Mouse (Mus musculus) midbrain, embryonic 10.5 days (tissue): ENCODE measurements around the gene Gm10024. TPM values are rescaled to one million over a fixed set of nuclear protein-coding genes. Genes with fewer than 3 reads are reported as not detected.
"Not testable (repeated sequence)": the region's sequence is repeated elsewhere in the genome, so short reads cannot be mapped to it uniquely, and the experiment has no call there.

ENCODE experiments used
- DNase-seq: peaks from one replicate; pipeline ENCODE4 v3.0.0-alpha.2; 2017; ENCODE audit warnings: low spot score
- H3K27ac ChIP-seq: fragments of 300-500 bp; sonication (generic); replicated peaks from 2 replicates; pipeline ENCODE4 v1.5.1; 2016; ENCODE audit warnings: mild to moderate bottlenecking
- H3K27me3 ChIP-seq: fragments of 300-500 bp; sonication (generic); 2 replicates; pipeline ENCODE4 v1.6.1; 2016; ENCODE audit warnings: low read depth, mild to moderate bottlenecking; ENCODE audit not compliant: poor library complexity, severe bottlenecking
- H3K36me3 ChIP-seq: fragments of 300-500 bp; sonication (generic); 2 replicates; pipeline ENCODE4 v1.6.1; 2016; ENCODE audit warnings: mild to moderate bottlenecking, moderate library complexity
- H3K4me1 ChIP-seq: fragments of 300-500 bp; sonication (generic); 2 replicates; pipeline ENCODE4 v1.6.1; 2016
- H3K4me3 ChIP-seq: fragments of 300-500 bp; sonication (generic); 2 replicates; pipeline ENCODE4 v1.5.1; 2016; ENCODE audit warnings: mild to moderate bottlenecking, moderate library complexity
- H3K9me3 ChIP-seq: fragments of 300-500 bp; sonication (generic); replicated peaks from 2 replicates; pipeline ENCODE4 v1.6.1; 2016; ENCODE audit warnings: mild to moderate bottlenecking
- WGBS: fragments of 180-500 bp; shearing (Covaris S2); methylation state at CpG from one replicate; pipeline ENCODE4 v1.1.7; 2016; 5-methylcytosine and 5-hydroxymethylcytosine counted together
- polyA plus RNA-seq: library from polyadenylated mRNA; unstranded; fragments of >200 nt; fragmentation: Nextera tagmentation; extraction: Ambion mirVana; gene quantifications from 2 replicates; pipeline ENCODE4 v1.2.1, GENCODE M21; 2016

Gm10024 gene
- polyA plus RNA-seq, result not detected in 2 replicates

DNA sequence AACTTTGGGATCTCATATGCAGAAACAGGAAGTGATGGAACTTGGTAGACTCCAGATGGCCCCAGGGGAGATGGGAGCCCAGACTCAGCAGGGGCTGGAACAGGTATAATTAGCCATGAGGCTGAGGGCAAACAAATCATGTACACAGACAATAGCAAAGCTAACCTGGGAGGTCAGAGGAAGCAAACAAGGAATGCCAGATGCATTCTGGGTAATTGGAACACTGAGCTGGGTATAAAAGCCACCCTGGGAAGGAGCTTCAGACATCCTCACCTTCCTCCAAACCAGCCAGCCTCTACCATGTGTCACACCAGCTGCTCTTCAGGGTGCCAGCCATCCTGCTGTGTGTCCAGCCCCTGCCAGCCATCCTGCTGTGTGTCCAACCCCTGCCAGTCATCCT, at the start of gene Gm10024:
Gm10024 (plus strand) TSS at position 301 of the 400 bp plus-strand sequence.
- DNase-seq, H3K4me3 ChIP-seq, H3K4me1 ChIP-seq, H3K27me3 ChIP-seq, H3K9me3 ChIP-seq, H3K36me3 ChIP-seq, H3K27ac ChIP-seq: not testable (repeated sequence)

DNA sequence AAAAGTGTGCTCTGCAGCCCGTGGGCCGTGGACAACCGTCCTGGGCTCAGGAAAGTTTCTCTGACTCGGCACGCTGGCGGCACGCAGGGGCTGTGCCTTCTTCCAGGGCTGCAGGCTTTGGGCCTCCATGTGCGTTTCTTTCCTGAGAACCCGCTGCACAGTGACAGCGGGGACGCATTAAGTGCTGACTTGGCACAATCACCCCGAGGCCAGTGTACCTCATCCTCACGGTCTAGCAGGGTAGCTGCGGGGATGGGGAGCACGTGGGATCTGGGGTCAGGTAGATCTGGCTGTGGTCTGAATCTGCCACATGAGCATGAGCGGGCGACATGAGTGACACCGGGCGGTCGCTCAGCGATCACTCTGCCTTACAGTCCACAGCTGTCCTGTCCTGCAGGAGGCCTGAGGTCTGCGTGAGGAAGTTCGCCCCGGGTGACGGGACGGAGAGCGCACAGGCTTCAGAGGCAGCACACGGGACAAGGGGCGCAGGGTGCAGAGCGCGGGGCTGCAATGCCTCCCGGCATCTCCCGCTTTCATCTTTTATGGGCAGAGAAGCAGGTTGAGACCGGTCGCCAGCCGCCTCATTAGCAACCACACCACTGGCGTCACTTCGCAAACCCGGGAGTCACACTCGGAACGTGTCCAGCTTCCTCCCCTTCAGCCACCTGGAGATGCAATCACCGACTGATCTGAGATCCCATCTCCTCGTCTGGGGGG, 47.1 kb upstream of the Gm10024 start:
- 58% methylated on average over 43 of the region's 43 CpGs for WGBS
- no peaks in the 10 kb centered on the region for H3K27me3 ChIP-seq
- no peaks in the 10 kb centered on the region for H3K4me1 ChIP-seq
- H3K9me3 ChIP-seq, result no peaks in the 10 kb centered on the region; the same call in 1 of the 2 replicates
- H3K4me3 ChIP-seq, result no peak overlapping the region
- no peak for DNase-seq
- no peaks in the 10 kb centered on the region for H3K36me3 ChIP-seq
- no peak overlapping the region for H3K27ac ChIP-seq

DNA sequence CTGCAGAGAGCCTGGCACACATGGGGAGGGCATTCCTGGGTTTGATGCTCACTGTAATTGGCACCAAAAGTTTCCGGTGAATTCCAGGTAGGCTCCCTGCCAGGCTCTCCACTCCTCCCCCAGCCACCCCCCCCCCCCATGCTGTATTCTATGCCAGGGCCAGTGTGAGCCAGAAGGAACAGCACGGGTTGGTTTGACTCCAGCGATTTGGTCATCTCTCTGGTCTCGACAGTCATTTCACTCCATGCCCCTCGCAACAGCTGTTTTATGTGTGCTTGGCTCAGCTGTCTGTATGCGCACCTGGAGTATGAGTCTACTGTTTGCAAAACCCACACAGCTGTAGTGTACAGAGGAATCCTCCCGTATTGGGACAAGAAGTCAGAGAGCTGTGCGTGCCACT, 44.9 kb upstream of the Gm10024 start:
- no peaks in the 10 kb centered on the region for H3K36me3 ChIP-seq
- H3K27me3 ChIP-seq, result no peaks in the 10 kb centered on the region
- H3K27ac ChIP-seq, result no peak overlapping the region
- no peak overlapping the region for H3K4me3 ChIP-seq
- H3K9me3 ChIP-seq, result no peaks in the 10 kb centered on the region; the same call in 1 of the 2 replicates
- 87% methylated on average over 8 of the region's 8 CpGs for WGBS
- no peaks in the 10 kb centered on the region for H3K4me1 ChIP-seq
- no peak for DNase-seq

DNA sequence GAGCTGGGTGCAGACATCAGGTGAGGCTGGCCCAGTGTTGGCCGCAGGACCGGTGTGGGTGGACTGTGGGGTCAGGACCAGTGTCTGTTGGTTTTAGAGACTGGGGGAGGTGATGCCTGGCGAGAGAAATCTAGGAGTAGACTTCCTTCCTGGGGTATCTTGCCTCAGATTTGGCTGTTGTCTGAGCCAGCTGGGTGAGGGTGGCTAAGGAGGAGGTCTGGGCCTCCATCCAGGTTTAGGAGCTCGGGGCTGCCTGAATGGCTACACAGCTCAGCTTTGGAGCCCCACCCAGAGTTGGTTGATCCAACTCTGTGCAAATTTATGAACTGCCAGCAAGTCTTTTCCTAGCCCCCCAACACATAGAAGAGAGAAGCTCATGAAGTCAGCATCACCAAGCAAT, 43.9 kb upstream of the Gm10024 start:
- Histone ChIP-seq H3K4me3 (no peak overlapping the region), H3K27me3 (no peaks in the 10 kb centered on the region), H3K4me1 (no peaks in the 10 kb centered on the region), H3K9me3 (no peaks in the 10 kb centered on the region), H3K27ac (no peak overlapping the region), H3K36me3 (no peaks in the 10 kb centered on the region)
- no peak for DNase-seq
- WGBS, result 87% methylated on average over 4 of the region's 4 CpGs

DNA sequence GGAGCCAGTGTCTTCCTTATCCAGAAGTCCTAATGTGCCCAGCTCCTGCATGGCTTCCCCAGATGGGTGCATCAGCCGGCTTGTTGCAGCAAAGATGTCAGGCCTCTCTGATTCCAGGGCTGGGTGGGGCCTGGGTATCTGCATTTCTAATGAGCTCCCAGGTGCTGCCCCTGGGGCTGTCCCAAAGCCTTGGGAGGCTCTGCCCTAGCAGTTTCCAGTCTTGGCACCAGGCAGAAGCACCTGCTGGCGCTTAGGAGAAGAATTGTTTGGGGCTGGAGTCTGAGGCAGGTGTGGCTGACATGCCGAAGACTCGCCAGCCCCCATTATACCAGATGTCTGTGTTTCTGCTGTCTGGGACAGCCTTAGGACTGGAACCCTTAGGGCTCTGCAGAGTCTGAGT, 40.5 kb upstream of the Gm10024 start:
- Histone ChIP-seq H3K4me1 (peaks cover 11% of the 10 kb centered on the region), H3K36me3 (no peaks in the 10 kb centered on the region), H3K27ac (0 out of 2 replicates have a peak overlapping the region, but pooled peaks have one; percentile 30), H3K27me3 (peaks cover 8% of the 10 kb centered on the region), H3K9me3 (no peaks in the 10 kb centered on the region), H3K4me3 (no peak overlapping the region)
- DNase-seq, result no peak
- 82% methylated on average over 4 of the region's 4 CpGs for WGBS

DNA sequence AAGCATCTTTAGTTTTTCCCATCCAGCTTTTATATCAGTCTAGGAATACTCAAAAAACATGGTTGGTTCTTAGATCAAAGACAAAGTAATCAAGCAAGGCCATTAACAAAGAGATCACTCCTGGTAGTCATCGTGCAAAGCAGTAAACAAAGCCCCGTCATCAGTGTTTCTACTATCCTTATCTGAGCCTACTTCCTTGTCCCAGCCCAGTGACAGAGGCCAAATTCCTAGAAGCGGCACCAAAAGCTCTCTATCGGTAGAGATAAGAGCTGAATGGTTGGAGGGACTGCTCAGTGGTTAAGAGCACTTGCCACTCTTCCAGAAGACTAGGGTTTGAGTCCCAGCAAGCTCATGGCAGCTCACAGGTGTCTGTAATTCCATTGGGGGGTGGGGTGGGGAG, 39.7 kb upstream of the Gm10024 start:
- H3K36me3 ChIP-seq, result no peaks in the 10 kb centered on the region
- WGBS, result 88% methylated on average over 4 of the region's 4 CpGs

DNA sequence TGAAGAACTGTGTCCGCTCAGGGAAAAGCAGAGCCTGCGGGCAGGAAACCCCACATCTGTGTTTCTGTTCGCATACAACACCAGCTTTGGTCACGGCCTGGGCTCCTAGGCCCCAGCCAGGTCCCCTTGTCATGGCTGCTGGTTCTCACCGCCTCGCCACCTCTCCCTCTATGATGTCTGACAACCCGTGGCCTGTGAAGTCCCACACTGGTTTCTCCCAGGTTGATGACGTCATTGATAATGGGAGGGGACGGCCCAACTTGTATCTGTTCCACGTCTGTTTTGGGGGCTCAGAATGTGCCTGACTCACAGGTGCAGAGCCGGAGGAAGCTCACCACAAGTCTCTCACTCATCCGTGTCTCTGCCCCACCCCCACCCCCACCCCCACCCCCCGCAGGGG, 37.5 kb upstream of the Gm10024 start:
- no peak for DNase-seq
- H3K9me3 ChIP-seq, result no peaks in the 10 kb centered on the region
- 64% methylated on average over 13 of the region's 13 CpGs for WGBS
- peaks cover 39% of the 10 kb centered on the region for H3K27me3 ChIP-seq
- H3K4me3 ChIP-seq, result no peak overlapping the region
- H3K4me1 ChIP-seq, result peaks cover 25% of the 10 kb centered on the region
- no peak overlapping the region for H3K27ac ChIP-seq
- no peaks in the 10 kb centered on the region for H3K36me3 ChIP-seq

More for the DNA sequence above, 39.7 kb upstream of the Gm10024 start:
- Histone ChIP-seq H3K9me3 (no peaks in the 10 kb centered on the region), H3K27ac (no peak overlapping the region), H3K27me3 (peaks cover 16% of the 10 kb centered on the region), H3K4me3 (no peak overlapping the region), H3K4me1 (peaks cover 11% of the 10 kb centered on the region)
- DNase-seq, result no peak

DNA sequence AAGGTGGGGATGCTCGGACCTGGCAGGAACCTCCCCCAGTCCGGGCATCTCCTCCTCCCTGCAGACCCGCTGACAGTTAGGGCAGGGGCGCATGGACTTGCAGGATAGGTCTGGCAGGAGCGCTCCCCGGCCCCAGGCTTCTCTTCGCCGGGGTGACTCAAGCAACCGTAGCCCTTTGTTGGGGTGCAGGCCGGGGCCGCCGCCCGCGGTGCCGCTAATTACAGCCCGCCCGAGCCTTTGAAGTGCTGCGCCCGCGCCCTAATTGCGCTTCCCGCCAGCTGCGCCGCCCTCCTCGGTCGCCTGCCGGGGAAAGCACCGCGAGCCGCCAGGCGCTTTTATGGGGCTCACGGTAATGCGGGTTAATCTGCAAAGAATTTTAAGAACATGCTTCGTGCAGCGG, 33.7 kb upstream of the Gm10024 start:
- peaks cover 25% of the 10 kb centered on the region for H3K4me1 ChIP-seq
- peak overlapping the region; percentile 55; the same call in 1 of the 2 replicates for H3K27ac ChIP-seq
- no peaks in the 10 kb centered on the region for H3K9me3 ChIP-seq
- under 1% methylated on average over 35 of the region's 35 CpGs for WGBS
- peak overlapping the region; percentile 56 for H3K4me3 ChIP-seq
- peaks cover 50% of the 10 kb centered on the region for H3K27me3 ChIP-seq
- no peaks in the 10 kb centered on the region for H3K36me3 ChIP-seq
- DNase-seq, result peak; percentile 36

DNA sequence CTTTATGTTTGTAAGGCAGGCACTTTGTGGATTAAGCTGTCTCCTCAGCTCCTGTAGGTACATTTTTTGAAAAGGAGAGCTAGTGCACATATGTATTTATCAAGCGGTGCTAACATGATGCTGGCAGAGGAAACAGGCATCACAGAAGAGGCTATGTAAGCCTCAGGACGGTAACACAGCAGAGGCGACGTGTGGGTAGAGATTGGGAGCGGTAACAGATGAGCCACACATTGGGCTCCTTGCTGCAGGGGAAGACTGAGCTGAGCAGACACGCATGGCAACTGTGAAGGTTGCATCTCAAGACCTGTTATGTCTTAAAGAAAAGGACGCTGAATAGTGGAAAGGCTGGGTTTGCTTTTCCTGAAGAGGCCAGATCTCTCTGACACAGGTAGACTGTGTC, 28.3 kb upstream of the Gm10024 start:
- no peak overlapping the region for H3K4me3 ChIP-seq
- H3K27ac ChIP-seq, result no peak overlapping the region
- DNase-seq, result no peak
- WGBS, result 81% methylated on average over 7 of the region's 7 CpGs
- peaks cover 73% of the 10 kb centered on the region for H3K27me3 ChIP-seq
- H3K9me3 ChIP-seq, result no peaks in the 10 kb centered on the region
- H3K36me3 ChIP-seq, result no peaks in the 10 kb centered on the region
- H3K4me1 ChIP-seq, result peaks cover 28% of the 10 kb centered on the region

DNA sequence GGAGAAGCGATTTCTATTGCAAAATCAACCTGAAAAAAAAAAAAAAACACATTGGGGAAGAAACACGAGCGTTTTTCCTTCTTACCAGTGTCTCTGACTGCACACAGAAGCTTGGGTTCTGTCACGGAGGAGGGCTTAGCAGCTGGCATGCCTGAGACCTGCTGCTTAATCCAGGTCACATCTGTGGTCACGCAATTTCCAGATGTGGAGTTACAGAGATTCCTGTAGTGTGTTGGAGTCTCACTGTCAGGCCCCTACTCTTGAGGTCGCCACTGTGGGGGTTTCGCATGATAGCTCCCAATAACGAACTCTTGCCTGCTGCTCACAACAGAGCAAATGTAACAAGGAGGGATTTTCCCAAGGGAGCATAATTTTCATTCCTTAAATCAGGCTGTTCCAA, 27.1 kb upstream of the Gm10024 start:
- WGBS, result 41% methylated on average over 8 of the region's 8 CpGs
- H3K9me3 ChIP-seq, result no peaks in the 10 kb centered on the region
- H3K36me3 ChIP-seq, result no peaks in the 10 kb centered on the region
- peaks cover 31% of the 10 kb centered on the region for H3K4me1 ChIP-seq
- peaks cover 73% of the 10 kb centered on the region for H3K27me3 ChIP-seq
- H3K4me3 ChIP-seq, result no peak overlapping the region
- no peak for DNase-seq
- H3K27ac ChIP-seq, result no peak overlapping the region

DNA sequence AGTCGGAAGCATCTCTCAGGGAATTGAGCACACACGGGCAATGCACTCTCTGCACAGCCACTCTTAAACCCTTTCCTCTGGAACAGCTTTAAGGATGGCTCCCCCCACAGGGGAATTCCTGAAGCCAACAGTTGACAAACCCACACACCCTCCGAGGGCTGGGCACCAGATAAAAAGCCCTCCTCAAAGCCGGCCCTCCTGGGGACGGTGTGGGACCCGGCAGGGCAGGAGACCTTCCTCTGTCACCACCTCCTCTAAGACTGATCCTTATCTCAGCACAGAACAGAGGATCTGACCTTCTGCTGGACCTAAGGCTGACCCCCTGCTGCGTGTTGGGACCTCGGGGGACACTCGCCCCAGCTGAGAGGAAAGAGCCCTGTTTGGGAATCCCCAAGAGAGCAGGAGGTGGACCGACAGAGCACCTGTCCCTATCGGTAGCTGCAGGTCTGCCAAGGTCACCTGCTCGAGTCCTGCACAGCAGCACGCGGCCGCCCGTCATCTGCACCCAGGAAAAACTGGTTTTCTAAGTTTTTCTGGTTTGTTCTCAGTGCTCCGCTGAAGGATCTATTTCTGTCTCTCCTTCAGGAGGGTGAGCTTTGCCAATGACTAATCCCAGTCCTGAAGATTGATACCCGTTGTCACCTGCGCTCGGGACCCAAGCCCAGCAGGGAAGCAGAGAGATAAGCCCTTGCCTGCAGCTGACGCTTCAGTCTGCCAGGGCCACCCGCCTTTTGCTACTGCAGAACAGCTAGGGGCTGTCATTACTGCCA, 25.2 kb upstream of the Gm10024 start, which contains the start of gene Tspear:
Tspear (plus strand) TSS at position 675 of the 770 bp plus-strand sequence.
- WGBS, result 4% methylated on average over 22 of the region's 22 CpGs
- DNase-seq, result no peak
- H3K36me3 ChIP-seq, result no peaks in the 10 kb centered on the region
- no peak within 1 kb of the TSS for H3K4me3 ChIP-seq
- no peaks in the 10 kb centered on the region for H3K9me3 ChIP-seq
- no peak within 1 kb of the TSS for H3K27ac ChIP-seq
- H3K27me3 ChIP-seq, result peaks cover 68% of the 10 kb centered on the region
- H3K4me1 ChIP-seq, result peaks cover 44% of the 10 kb centered on the region

DNA sequence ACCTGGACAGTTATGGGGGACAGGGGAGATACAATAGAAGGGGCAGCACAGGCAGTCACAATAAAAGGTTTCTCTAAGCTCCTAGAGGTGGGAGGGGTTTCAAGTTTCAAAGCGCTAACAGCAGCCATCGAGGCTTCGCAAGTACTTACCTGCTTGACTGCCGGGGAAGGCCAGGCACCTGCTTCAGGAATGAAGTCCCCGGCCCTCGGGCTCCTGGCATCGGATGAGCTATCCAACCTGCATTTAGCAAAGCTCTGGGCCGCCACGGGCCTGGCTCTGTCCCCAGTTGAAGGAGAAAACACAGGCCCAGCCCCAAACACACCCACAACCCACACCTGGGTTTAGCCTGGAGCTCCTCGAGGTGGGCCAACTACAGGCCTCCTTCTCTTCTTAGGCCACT, 24.2 kb upstream of the Gm10024 start:
- Histone ChIP-seq H3K36me3 (no peaks in the 10 kb centered on the region), H3K4me3 (no peak overlapping the region), H3K4me1 (peaks cover 44% of the 10 kb centered on the region), H3K27ac (no peak overlapping the region), H3K27me3 (peaks cover 68% of the 10 kb centered on the region), H3K9me3 (no peaks in the 10 kb centered on the region)
- no peak for DNase-seq
- 29% methylated on average over 10 of the region's 10 CpGs for WGBS

DNA sequence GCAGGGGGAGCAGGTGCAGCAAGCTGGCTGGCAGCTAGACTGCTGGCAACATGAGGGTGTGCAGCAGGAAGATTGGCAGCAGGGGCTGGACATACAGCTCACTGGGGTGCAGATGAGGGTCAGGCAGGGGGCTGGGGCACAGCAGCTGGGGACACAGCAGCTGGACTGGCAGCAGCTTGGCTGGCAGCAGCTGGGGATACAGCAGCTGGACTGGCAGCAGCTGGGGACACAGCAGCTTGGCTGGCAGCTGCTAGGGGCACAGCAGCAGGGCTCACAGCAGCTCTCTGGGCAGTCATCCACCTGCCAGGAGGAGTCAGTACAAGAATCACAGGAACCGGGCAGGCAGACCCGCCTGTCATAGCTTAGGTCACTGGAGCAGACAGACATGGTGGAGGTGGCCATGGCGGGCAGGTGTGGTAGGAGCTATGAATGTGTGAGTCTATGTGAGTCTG, 20.9 kb upstream of the Gm10024 start, which contains the start of gene Gm19402:
Gm19402 (minus strand) TSS at position 402 of the 452 bp plus-strand sequence.
- peaks cover 39% of the 10 kb centered on the region for H3K27me3 ChIP-seq

More for the DNA sequence above, 20.9 kb upstream of the Gm10024 start, which contains the start of gene Gm19402:
- DNase-seq, H3K27ac ChIP-seq, H3K36me3 ChIP-seq, H3K9me3 ChIP-seq, H3K4me3 ChIP-seq: not testable (repeated sequence)
- H3K4me1 ChIP-seq, result peaks cover 34% of the 10 kb centered on the region
- 77% methylated on average over 3 of the region's 3 CpGs for WGBS
